Mouse (Mus musculus) cerebellum, postnatal 10 days (tissue): ENCODE results near the gene Notch2.

Source experiments
- DNase-seq, 2 experiments: peaks; one replicate each; pipeline ENCODE4 v3.0.0; 2021; ENCODE audit warnings: mixed read lengths in 2 of 2

The Notch2 gene

DNA sequence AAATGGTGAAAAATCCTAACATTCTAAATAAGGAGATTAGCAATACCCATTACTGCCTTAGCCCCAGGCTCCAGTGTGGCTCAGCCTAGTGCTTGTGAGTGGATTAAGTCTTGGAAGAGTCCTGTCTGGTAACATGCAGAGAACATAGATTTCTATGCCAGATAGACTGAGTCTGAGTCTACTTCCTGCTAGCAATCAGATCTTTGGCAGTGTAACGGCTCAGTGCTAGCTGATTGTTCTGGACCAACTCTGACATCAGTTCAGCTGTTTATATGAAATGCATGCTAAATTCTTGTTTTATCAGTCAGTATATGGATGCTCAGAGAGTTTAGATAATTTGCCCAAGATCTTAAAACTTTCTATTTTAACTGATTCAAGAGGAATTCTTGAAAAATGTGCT lies 40.5 kb downstream of the Notch2 start:
- DNase-seq: no peak

- DNase-seq: no peak
Measured at GRCm38 (mm10) chr3:98054334-98055007, 41.1 kb downstream of the Notch2 start.

DNA sequence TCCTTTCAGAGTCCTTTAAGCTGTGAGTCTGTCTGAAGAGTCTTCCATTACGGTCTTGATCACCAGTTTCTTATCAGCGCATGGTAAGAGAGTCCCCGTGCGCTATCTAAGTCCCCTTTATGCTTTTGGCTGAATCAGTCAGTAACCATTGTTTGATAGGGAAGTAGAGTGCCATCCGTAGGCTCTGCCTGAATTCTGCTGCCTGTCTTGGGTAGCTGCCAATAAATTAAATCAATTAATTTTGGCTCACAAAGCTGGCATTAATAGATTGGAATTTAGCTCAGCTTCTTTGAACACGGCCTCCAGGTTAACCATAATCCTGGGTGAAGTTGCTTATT lies 41.6 kb downstream of the Notch2 start:
- no peak for DNase-seq

DNA sequence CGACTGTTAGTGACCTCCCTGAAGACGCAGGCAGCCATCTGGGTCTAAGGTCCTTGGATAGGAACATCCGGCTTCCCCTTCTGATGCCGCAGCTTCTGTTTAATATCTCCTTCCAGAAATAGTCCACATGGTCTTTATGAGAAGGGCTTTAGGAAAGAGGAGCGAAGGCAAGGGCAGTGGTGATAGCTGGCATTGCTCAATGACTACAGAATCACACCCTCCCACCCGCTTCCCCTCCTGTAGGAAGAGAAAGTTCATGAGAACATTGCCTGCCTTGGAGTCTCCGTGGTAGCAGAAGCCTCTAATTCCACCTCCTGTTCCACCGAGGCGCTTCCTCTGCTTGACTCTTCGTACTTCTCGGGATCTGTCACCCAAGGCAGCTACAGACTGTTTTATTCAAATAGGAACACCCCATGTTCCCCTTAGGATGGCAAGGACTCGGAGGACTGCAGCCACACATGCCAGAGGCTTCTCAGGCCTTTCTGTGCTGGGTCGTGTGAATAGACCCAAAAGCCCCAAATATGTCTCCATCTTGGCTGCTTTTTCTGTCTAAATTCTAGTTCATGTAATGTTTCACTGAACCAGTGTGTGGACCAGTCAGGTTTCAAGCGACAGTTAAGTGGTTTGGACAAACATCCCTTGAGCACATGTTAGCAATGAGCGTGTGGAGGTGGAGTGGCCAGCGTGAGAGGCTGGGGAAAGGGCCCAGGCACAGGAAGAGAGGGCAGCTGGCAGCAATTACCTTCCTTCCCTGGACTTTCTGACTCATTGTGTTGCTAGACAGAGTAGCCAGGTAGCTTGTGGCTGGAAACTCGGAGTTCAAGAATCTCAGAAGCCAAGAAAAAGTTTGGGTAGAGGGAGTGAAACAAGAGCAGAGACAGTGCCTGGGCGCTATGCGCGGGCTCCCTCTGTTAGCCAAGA lies 42.7 kb downstream of the Notch2 start:
- no peak for DNase-seq

DNA sequence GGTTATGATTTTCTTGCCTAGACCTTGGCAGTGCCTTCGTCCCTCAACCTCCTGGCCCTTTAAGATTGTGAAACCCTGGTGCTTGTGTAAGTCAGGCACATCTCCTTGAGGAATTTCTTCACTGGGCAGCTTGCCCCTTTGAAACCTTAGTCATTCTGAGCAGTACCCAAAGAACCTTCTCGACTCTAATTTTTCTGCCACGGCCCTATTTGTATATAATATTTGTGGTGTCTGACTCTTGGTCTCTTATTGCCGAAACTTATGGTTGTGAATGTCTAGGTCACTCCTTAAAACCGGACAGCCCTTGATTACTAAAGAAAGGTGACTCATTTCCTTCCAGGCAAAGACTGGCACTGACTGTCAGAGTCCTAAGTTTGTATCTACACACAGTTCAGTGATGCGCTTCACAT lies 43.6 kb downstream of the Notch2 start:
- DNase-seq: no peak

DNA sequence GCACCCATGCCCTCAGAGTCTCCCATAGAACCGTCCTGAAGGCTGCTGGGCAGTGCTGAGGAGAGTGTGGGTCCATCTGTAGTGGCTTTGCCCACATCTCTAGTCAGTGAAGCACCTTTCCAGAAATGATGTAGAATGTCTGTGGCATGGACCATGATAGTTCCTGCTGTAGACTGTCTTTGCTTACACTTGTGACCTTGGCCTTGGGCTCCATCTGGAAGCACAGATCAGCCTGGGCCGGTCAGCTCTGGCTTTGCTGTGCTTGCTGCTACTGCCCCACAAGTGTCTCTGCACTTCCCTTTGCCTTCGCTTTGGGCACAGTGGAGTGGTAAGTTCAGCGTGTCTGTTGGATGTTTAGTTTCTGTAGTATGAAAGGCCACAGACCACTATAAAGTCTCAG lies 45.7 kb downstream of the Notch2 start:
- no peak for DNase-seq

DNA sequence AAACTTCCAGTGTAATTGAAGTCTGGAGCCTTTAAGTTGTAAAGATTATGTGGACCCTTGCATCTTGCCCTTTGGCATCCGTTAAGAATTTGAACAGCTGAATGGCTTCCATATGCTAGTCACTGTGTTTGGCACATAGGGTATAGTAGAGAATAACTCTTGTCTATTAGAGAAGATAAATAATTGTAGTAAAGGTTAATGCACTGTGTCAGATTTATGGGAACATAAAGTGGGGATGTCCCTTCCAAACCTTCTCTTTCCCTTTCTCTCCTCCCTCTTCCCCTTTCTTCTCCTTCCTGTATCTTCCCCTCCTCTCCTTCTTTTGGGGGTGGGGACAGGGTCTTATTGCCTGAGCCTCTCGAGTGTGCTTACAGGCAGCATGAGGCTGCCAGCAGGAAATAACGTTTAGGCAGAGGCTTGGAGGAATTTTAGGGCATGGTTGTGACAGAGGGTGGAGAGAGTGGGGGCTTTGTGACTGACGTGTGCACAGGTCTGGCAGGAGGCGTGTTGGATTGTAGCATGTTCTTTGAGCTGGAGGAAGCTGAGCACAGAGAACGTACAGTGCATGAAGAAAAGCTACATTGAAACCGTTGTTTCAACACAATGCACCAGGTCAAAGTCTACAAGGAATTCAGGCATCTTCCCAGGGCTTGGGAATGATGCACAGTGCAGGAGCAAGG lies 47.8 kb downstream of the Notch2 start:
- DNase-seq: no peak

DNA sequence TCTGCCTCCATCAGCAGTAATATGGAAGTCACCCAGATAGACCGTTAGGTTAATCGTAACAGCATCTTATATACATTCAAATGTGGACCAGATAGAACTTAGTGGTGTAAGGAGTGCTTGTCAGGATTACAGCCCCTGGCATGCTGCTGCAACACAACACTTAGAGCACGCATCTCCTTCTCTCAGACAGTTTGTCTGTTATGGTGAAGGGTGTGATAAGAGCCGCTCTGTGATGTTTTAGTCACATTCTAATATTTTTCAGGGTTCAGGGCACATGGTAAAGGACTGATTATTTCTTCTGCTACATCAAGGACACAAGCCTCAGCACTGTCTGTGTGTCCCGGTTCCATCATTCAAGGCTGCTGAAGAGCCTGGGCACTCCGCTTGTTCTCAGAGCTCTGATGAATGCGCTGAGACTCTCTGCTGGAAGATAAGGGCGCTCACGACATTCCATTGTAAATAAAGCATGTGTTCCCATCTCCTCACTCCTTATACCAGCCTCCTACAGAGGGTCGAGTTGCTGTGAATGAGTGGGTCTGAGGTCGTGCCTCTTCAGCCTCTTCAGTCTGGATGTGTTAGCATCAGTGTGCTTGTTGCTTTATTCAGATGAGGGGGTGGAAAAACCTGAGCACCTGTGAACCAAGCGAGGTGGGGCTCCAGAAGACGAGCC lies 48.5 kb downstream of the Notch2 start:
- no peak for DNase-seq

- DNase-seq: no peak
Measured at GRCm38 (mm10) chr3:98062591-98063185, 49.4 kb downstream of the Notch2 start.

GRCm38 (mm10) chr3:98063186-98063771 lies 50.0 kb downstream of the Notch2 start:
- peak; percentile 54 to 64 for DNase-seq

- DNase-seq: no peak
Measured at GRCm38 (mm10) chr3:98063833-98064232, 50.5 kb downstream of the Notch2 start.

- no peak for DNase-seq
Measured at GRCm38 (mm10) chr3:98065004-98065403, 51.7 kb downstream of the Notch2 start.

DNA sequence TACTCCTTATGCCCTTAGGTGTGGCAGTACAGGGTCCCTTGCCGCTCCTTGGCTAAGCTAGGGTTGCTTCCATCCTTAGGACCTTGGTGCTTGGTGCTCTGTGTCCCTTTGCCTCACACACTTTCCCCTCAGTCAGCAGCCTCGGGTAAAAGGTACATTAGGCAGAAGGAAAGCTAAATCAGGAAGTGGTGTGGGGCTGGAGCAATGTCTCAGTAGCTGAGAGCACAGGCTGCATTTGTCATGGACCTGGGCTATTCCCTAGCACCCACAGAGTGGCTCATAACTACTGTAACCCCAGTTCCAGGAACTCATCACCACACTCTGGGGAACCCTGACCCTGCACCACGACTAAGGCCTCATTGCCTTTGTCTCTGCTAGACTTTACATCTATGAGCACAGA lies 53.1 kb downstream of the Notch2 start:
- DNase-seq: no peak

DNA sequence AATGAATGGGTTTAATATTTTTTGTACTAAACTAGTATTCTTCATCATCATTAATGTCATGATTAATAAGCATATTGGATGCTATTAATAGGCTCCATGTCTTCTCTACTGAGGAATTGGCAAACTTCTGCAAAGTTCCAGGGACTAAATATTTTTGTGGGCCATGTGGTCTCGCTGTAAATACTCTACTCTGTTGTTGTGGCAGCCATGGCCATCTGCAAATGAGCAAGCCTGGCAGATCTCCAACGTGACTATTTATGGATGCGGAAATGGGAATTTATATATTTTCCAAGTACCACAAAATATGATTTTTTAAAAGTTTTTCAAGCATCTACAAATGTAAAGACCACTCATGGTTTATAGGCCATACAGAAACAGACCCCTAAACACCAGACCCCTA lies 54.1 kb downstream of the Notch2 start:
- DNase-seq: peak; percentile 62 to 66

GRCm38 (mm10) chr3:98067852-98068491 lies 54.6 kb downstream of the Notch2 start:
- peak in 1 of 2 experiments; percentile 39 for DNase-seq

DNA sequence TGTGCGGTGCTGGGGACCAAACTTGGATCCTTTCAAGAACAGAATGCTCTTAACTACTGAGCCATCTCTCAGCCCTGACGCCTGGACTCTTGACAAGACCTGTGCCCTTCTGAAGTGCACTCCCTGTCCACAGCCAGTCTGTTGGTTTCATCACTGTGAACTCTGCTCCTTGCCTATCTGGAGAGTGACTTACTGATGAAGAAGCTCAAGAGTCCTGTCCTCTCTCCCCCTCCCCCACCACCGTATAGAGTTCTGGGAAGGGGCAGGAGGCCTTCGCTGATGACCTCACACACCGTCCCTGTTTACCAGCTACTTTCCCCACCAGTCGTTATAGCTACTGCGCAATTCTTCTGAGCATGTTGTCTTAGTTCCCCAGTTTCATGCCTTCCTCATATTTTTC lies 55.8 kb downstream of the Notch2 start:
- no peak for DNase-seq

GRCm38 (mm10) chr3:98069856-98070255 lies 56.5 kb downstream of the Notch2 start:
- no peak for DNase-seq

DNA sequence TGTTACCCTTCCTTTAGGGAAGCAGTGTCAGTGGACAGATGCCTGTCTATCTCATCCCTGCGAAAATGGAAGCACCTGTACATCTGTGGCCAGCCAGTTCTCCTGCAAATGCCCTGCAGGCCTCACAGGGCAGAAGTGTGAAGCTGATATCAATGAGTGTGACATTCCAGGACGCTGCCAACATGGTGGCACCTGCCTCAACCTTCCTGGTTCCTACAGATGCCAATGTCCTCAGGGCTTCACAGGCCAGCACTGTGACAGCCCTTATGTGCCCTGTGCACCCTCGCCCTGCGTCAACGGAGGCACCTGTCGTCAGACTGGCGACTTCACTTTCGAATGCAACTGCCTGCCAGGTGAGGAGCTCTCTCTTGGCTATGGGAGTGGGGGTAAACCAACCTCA lies 59.2 kb downstream of the Notch2 start:
- DNase-seq: no peak

GRCm38 (mm10) chr3:98073545-98073944 lies 60.2 kb downstream of the Notch2 start:
- DNase-seq: no peak

- no peak for DNase-seq
Measured at GRCm38 (mm10) chr3:98074622-98075231, 61.4 kb downstream of the Notch2 start.

DNA sequence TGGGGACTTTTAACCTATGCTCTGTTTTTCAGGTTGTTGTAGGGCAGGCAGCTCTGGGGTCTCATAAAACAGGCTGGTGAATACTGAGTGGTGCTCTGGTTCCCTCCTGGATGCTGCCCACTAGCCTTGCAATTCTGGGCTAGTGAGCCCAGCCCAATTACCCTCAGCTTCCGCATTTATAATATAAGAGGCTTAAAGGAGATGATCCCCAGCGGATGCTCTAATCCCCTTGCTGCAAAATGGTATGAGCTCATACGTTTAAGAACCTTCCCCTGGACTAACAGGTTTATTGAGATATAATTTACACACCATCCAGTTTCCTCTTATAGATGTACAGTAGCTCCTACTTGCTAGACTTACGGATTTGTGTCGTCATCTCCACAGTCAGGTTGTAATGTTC lies 64.5 kb downstream of the Notch2 start:
- no peak for DNase-seq
